Mouse (Mus musculus) thymus, adult 2 months (tissue): ENCODE results near the gene Stom. TPM values are rescaled to one million over a fixed set of nuclear protein-coding genes. Genes with fewer than 3 reads are reported as not detected.

Experiments used
- DNase-seq: peaks from one replicate; pipeline ENCODE4 v3.0.0; 2021
- H3K27ac ChIP-seq: fragments of 200-500 bp; 2 replicates; pipeline ENCODE4 v1.5.1; 2012; ENCODE audit warnings: low read length, control low read depth; ENCODE audit not compliant: control insufficient read depth, insufficient read depth
- H3K27me3 ChIP-seq: fragments of 200-500 bp; 2 replicates; pipeline ENCODE4 v1.6.1; 2012; ENCODE audit warnings: mild to moderate bottlenecking, low read length, moderate library complexity, mixed read lengths; ENCODE audit not compliant: control insufficient read depth, insufficient read depth
- H3K36me3 ChIP-seq: fragments of 200-500 bp; 2 replicates; pipeline ENCODE4 v1.6.1; 2012; ENCODE audit warnings: mild to moderate bottlenecking, low read length, moderate library complexity; ENCODE audit not compliant: control insufficient read depth, insufficient read depth
- H3K4me1 ChIP-seq: fragments of 200-500 bp; replicated peaks from 2 replicates; pipeline ENCODE4 v1.6.1; 2012; ENCODE audit warnings: low read length; ENCODE audit not compliant: control insufficient read depth, insufficient read depth
- H3K4me3 ChIP-seq: fragments of 200-500 bp; 2 replicates; pipeline ENCODE4 v1.5.1; 2012; ENCODE audit warnings: mild to moderate bottlenecking, low read length, control low read depth, moderate library complexity; ENCODE audit not compliant: control insufficient read depth, insufficient read depth
- CTCF ChIP-seq: fragments of 200-500 bp; IDR thresholded peaks from 2 replicates; pipeline ENCODE4 v1.5.1; 2012; ENCODE audit warnings: mild to moderate bottlenecking, control low read depth, low read length, moderate library complexity, borderline replicate concordance; ENCODE audit not compliant: control insufficient read depth, poor library complexity, insufficient read depth; ENCODE audit errors: extremely low read depth
- POLR2A ChIP-seq: fragments of 200-500 bp; IDR thresholded peaks from 2 replicates; pipeline ENCODE4 v1.6.1; 2012; ENCODE audit warnings: mild to moderate bottlenecking, low read length, control low read depth, moderate library complexity; ENCODE audit not compliant: control insufficient read depth, poor library complexity, insufficient read depth; ENCODE audit errors: extremely low read depth
- WGBS: fragments of 180-500 bp; shearing (Covaris S2); methylation state at CpG from one replicate; pipeline ENCODE4 v1.1.7; 2018; 5-methylcytosine and 5-hydroxymethylcytosine counted together
- polyA plus RNA-seq: library from polyadenylated mRNA; depleted of rRNA; stranded (reverse); fragments of >200 nt; gene quantifications from 2 replicates; pipeline ENCODE4 v1.2.3, GENCODE M21; 2012

Gene Stom
- polyA plus RNA-seq, 1 experiment = 19.4 TPM

- 95% methylated on average over 10 of the region's 10 CpGs for WGBS
- DNase-seq = no peak
- H3K36me3 ChIP-seq = no peaks in the 10 kb centered on the region
- TF ChIP-seq POLR2A (no peak), CTCF (no peak)
- no peak overlapping the region for H3K4me3 ChIP-seq
- H3K27me3 ChIP-seq = no peaks in the 10 kb centered on the region
- H3K4me1 ChIP-seq = peaks cover 7% of the 10 kb centered on the region
- no peak overlapping the region for H3K27ac ChIP-seq
These were observed 10.8 kb downstream of the Stom start for GRCm38 (mm10) chr2:35325930-35326329.

GRCm38 (mm10) chr2:35322404-35323164 is 14.2 kb downstream of the Stom start:
- TF ChIP-seq CTCF = no peak
- no peak for TF ChIP-seq POLR2A
- WGBS = 93% methylated on average over 10 of the region's 10 CpGs
- Histone ChIP-seq H3K27me3 (no peaks in the 10 kb centered on the region), H3K36me3 (no peaks in the 10 kb centered on the region), H3K4me3 (no peak overlapping the region), H3K27ac (no peak overlapping the region), H3K4me1 (peaks cover 3% of the 10 kb centered on the region; the same call in 1 of the 2 replicates)
- no peak for DNase-seq

GRCm38 (mm10) chr2:35320399-35320798 is 16.4 kb downstream of the Stom start:
- H3K27me3 ChIP-seq = no peaks in the 10 kb centered on the region
- H3K4me1 ChIP-seq = no peaks in the 10 kb centered on the region
- H3K4me3 ChIP-seq = no peak overlapping the region
- DNase-seq = no peak
- no peak overlapping the region for H3K27ac ChIP-seq
- H3K36me3 ChIP-seq = no peaks in the 10 kb centered on the region
- WGBS = 97% methylated on average over 15 of the region's 15 CpGs
- TF ChIP-seq POLR2A (no peak), CTCF (no peak)

- no peak for DNase-seq
- Histone ChIP-seq H3K27me3 (no peaks in the 10 kb centered on the region), H3K27ac (no peak overlapping the region), H3K4me3 (no peak overlapping the region), H3K36me3 (no peaks in the 10 kb centered on the region), H3K4me1 (no peaks in the 10 kb centered on the region)
- 96% methylated on average over 12 of the region's 12 CpGs for WGBS
- TF ChIP-seq POLR2A (no peak), CTCF (no peak)
These were observed 18.4 kb downstream of the Stom start for GRCm38 (mm10) chr2:35318405-35318804.

- 95% methylated on average over 4 of the region's 4 CpGs for WGBS
- Histone ChIP-seq H3K4me1 (no peaks in the 10 kb centered on the region), H3K27ac (no peak overlapping the region), H3K36me3 (no peaks in the 10 kb centered on the region), H3K27me3 (no peaks in the 10 kb centered on the region), H3K4me3 (no peak overlapping the region)
- no peak for DNase-seq
- TF ChIP-seq CTCF = no peak
- no peak for TF ChIP-seq POLR2A
These were observed 19.2 kb downstream of the Stom start for GRCm38 (mm10) chr2:35317604-35318003.

GRCm38 (mm10) chr2:35314300-35314699 is 22.5 kb downstream of the Stom start:
- no peak overlapping the region for H3K27ac ChIP-seq
- WGBS = 84% methylated on average over 3 of the region's 3 CpGs
- H3K36me3 ChIP-seq = no peaks in the 10 kb centered on the region
- no peaks in the 10 kb centered on the region for H3K27me3 ChIP-seq
- H3K4me1 ChIP-seq = no peaks in the 10 kb centered on the region
- DNase-seq = no peak
- no peak for TF ChIP-seq POLR2A
- no peak for TF ChIP-seq CTCF
- no peak overlapping the region for H3K4me3 ChIP-seq

GRCm38 (mm10) chr2:35309906-35310493 is 26.8 kb downstream of the Stom start:
- WGBS = 93% methylated on average over 4 of the region's 4 CpGs
- Histone ChIP-seq H3K4me1 (no peaks in the 10 kb centered on the region), H3K27me3 (no peaks in the 10 kb centered on the region), H3K27ac (no peak overlapping the region), H3K4me3 (no peak overlapping the region), H3K36me3 (no peaks in the 10 kb centered on the region)
- no peak for TF ChIP-seq POLR2A
- TF ChIP-seq CTCF = no peak
- no peak for DNase-seq
